Mouse (Mus musculus) c-Kit-negative CD71-positive TER-119-positive erythroid progenitor cells, embryonic 14.5 days (primary cell): ENCODE data around the gene Tmem161b.
A peak's percentile ranks its signal among the peaks of the same experiment; 100 is the strongest.
"Not testable (repeated sequence)": the region's sequence is repeated elsewhere in the genome, so short reads cannot be mapped to it uniquely, and the experiment has no call there.

Experiments used
- DNase-seq: peaks from one replicate; pipeline ENCODE4 v3.0.0-alpha.2; 2013; ENCODE audit warnings: low read depth, low spot score

Gene Tmem161b

DNA sequence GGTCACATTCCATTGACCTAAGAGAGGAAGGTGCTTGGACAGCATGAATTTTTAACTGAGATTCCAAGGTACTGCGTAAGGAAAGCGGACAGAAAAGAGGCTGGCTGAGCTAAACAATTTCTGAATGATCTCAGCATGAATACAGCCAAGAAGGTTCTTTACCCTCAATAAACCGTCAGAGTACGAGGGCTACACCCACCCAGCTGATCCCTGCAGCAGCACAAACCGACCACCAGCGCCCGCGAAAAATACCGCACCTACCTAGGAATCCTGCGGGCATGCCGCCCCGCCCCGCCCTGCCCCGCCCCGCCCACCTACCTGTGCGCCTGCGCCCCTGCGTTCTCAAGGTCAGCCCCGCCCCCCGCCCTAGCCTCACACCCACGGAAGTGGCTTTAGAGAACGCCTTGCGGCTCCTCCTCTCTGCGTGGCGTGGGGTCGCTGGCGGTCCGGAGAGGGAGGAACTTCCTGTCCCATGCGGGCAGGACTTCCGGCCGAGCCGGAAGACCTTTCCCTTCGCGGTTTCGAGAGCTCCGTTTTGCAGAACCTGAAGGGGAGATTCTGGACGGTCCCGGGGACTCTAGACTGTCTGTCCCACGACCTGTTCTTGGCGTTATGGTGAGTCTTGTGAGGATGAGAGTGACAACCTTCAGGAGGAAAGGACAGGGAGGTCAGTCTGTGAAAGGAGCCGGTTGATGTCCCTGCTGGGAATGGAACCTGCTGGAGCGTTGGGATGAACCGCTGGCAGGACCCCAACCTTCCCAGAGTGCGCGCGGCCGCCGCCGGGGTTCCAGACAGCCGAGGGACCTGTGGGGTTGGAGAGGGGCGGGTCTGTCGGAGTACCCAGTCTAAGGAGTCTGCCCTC is at the start of gene Tmem161b:
Gene Tmem161b, plus strand, starts transcription at position 477 of the 862 bp plus-strand sequence.
- DNase-seq = peak; percentile 54

DNA sequence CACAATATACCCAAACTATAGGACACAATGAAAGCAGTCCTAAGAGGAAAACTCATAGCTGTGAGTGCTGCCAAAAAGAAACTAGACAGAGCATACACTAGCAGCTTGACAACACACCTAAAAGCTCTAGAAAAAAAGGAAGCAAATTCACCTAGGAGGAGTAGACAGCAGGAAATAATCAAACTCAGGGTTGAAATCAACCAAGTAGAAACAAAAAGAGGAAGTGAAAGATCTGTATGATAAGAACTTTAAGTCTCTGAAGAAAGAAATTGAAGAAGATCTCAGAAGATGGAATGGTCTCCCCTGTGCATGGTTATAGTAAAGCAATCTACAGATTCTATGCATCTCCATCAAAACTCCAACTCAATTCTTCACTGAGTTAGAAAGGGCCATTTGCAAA is 36.3 kb upstream of the Tmem161b start:
- not testable (repeated sequence) for DNase-seq

DNA sequence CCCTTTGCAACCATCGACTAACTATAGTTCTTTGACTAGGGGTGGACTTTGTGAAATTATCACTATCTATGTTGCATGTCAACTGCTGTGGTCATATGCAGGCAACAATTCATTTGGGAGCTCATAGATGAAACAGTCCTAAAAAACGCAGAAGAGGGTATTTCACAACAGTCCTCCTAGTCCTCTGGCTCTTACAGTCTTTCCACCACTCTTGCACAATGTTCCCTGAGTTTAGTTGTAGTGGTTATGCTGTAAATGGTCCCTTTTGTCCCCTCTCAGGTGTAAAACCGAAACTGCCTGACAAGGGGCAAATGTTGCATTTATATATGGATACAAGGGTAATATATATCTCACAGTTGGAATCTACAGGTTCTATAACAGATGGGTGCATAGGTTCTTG is 29.4 kb upstream of the Tmem161b start:
- DNase-seq = no peak

DNA sequence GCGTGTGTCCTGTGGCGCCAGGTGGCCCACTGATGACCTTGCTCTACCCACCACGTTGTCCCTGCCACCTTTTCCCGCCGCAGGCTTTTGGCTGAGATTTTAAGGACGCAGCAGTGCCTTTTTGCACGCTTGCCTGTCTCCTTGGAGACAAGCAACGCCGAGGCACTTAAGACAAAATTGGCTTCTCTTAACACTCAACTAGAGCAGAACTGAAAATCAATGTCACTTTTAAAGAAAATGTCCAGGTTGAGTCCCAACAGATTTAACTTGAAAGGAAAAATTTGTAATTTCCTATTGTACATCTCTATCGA is 541 bp downstream of the Tmem161b start:
- no peak for DNase-seq

DNA sequence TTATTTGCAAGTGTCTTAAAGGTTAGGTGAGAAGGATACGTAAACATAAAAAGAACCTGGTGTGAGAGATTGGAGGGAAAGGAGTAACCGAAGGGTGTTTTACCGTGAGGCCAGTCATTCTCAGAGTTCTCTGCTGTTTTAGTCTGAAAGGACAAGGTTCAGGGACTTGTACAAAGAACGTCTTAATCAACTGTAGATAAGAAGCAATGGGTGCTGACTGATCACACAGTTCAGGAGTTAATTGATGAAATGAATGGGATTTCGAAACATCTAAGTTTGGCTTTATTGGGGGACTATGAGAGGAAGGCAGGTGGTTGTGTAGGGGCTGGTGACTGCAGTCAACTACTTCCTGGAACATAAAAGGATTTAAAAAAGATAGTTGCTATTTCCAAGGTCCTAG is 922 bp downstream of the Tmem161b start:
- no peak for DNase-seq

DNA sequence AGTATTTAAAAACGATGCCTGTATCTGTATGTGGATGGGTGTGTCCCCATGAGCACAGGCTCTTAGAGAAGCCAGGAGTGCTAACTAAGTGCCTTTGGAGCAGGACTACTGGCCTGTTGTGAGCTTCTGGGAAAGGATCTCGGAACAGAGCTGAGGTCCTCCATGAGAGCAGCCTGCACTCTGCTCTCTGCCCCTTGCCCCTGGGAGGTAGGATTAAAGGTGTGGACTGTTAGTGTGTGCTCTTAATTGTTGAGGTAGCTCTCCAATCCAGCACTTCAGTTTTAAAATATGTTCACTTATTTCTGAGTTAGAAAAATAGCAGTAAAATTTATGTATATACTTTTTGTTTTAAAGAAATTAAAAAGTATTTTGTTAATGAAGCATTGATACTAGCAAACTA is 11.9 kb downstream of the Tmem161b start:
- DNase-seq = no peak

DNA sequence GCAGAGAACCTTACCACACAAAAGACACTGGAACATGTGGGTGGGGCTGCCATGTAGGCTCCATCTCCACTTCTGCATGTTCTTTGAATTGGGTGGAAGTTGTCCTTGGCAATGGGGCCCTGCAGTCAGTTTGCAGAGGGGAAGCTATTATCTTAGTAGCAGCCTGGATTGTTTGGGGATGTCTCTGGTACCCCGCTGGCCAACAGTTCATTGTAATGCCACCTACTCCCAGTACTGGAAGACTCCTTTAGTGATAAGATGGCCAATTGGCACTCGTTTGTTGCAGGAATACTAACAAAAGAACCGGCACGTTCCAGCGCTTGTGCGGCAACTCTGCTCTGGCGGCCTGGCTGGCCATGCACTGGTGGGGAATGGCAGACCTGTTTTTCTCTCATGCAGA is 14.7 kb downstream of the Tmem161b start:
- DNase-seq = no peak

DNA sequence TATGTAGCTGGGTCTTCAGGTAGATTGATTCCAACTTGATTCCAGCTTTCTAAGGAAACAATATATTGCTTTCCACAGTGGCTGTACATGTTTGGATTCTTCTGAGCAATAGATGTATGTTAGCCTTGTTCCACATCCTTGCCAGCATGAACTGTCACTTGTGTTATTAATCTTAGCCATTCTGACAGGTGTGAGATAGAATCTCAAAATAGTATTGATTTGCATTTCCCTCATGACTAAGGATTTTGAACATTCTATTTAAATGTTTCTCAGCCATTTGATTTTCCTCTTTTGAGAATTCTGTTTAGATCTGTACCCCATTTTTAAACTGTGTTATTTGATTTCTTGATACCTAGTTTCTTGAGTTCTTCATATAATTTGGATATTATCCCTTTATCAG is 16.1 kb downstream of the Tmem161b start:
- no peak for DNase-seq

DNA sequence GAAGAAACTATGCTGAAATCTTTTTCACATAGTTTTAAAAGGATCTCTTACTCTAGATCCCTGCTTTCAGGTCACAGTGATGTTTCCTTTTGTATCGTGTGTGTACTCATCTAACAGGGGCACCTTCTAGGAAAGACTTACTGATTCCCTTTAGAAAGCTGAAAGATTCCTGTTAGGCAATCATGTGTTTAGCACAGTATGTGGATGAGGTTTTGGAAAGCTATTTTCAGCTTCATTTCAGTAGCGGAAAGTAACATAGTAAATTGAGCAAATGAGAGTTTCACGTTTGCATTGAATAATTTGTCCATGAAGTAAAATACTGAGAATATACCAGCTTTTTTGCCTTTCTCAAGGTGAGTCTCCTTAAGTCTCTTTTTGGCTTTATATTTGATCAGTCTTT is 26.0 kb downstream of the Tmem161b start:
- no peak for DNase-seq

DNA sequence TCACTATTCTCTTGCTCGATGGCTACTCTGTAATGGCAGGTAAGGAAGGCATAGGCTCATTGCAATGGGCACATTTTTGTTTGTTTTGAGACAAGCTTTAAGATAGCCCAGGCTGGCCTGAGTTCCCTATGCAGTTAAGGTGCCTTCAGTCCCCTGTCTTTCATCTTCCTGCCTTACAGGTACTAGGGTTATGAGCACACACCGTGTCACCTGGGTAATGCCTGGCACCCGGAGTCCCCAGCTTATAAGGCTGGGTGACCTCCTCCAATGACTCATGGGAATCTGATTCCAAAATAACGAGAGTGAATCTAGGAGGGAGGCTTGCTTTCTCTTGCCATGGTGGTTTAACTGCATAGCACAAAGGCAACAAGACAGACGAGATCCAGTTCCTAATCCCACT is 29.2 kb downstream of the Tmem161b start:
- no peak for DNase-seq

DNA sequence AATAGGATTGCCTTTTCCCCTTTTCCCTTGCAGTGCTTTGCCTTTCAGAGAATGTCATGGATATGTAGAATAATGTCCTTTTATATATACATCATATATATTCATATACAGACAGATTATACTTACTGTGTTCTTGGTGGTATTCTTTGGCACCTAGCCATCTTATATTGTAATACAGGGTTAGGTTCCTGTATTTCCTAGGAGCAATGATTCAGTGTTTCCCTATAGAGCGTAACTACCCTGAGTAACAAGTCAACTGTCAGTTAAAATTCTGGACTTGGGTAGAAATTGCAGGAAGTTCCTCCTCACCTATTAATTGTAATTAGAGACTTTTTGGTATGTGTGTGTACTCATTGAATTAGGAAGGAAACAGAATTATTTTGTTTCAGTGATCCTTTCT is 33.0 kb downstream of the Tmem161b start:
- DNase-seq = no peak

DNA sequence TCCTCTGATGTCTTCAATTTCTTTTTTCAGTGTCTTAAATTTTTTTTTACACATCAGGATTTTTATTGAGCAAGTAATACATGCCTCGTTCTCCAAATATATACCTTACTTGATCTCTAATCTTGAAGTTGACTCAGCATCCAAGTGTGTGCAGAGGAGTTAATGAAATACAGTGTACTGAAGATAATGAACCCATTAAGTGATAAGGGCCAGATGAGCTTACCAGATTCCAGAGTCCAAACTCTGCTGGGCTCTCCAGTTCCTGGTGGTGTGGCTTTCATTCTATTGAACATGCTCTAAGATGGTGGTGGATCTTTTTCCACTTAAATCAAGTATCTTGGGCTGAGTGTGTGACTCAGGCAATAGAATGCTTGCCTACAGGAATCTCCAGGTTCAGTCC is 42.3 kb downstream of the Tmem161b start:
- DNase-seq = not testable (repeated sequence)

DNA sequence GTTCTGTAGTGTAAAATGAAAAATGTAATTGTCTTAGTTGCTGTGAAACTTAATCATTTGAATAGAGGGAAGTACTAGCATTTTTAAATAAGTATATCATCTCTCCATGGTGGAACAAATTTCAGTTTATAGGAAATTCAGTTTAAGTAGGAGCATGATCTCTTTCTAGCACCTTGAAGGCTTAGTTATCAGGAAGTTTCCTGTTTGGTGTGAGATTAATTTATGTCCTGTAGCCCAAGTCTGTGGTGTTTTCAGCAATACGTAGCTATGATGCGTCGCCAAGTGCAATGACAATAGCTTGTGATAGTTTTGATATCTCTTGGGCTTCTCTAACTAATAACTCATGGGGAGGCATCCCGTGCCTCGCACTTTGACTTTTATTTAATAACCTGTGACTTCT is 54.1 kb downstream of the Tmem161b start:
- no peak for DNase-seq

DNA sequence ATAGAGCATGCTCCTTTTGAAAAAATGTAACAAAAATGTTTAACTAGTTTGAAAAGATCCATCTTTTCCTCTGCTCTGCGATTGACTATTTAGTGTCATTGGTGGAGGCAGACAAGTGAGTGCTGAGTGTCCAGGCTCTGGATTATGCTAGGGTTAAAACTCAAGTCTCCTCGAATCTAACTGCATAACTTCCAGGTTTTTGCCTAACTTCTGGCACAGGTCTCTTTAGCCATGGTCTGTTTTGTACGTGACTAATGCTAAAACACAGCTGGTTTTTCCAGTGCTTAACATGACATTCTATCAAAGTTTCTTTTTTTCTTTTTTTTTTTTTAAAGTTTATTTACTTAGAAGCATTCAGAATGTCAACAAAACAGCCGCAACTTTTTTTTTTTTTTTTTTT is 58.3 kb downstream of the Tmem161b start:
- DNase-seq = no peak

DNA sequence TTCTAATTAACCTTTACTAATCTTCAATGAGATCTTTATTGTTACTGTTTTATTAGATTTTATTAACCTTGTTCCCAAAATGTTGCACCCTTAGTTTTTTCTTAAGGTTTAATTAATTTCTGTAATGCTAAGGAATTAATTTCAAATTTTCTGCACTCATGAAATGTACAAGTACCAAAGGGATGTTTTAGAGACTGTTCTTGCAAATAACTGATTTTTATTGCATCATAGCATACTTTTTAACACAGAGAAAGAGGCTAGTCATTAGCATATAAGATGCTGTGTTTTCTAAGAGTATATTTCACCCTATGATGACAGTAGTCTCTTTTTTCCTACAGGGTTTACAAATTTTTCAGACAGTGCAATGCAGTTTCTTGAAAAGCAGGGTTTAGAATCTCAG is 60.9 kb downstream of the Tmem161b start:
- DNase-seq = no peak

DNA sequence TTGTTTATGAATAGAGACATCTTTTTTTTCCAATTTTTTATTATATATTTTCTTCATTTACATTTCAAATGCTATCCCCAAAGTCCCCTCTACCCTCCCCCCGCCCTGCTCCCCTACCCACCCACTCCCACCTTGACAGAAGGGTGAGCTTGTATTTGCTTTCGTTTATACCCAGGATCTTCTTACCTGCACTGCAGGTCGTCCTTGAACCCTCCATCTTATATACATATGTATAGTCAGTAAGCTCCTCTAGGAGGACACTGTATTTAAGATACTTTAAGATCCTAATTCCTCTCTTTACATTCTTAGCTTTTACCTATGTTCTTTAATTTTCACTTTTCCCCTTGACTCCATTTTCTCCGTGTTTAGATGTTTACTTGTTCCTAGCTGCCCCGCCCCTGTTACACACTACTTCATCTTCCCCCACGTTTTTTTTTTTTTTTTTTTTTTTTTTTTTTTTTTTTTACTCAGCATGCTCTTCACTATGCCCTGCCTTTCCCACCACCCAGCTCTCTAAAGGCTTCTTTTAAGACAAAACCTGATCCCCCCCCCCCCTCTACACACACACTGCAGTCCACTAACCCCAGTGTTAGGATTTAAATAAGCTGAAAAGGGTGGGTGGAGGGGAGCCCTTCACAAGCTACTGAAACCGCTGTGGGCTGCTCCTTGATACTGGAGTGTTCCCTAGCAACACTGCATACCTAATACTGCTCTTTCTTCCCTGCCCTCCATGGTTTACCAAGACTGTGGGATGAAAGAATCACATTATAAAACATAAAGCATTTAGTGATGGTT is 62.9 kb downstream of the Tmem161b start:
- DNase-seq = no peak

DNA sequence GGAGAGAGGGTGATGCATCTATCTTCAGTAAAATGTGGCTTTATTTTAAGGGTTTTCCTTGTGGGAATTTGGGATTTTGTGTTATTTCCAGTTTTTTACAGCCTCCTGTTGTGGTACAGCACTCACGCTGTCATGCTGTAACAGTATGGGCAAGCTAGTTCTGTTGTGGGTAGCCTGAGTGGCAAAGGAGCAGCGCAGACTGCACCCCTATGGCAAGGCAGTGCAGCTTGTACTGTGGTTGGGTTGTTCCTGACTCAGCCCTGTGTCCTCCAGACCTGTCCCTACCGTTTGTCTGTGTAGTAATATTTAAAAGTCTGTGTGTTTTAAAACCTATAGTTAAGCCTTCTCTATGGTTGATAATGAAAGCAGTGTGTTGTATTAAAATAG is 63.5 kb downstream of the Tmem161b start:
- no peak for DNase-seq

DNA sequence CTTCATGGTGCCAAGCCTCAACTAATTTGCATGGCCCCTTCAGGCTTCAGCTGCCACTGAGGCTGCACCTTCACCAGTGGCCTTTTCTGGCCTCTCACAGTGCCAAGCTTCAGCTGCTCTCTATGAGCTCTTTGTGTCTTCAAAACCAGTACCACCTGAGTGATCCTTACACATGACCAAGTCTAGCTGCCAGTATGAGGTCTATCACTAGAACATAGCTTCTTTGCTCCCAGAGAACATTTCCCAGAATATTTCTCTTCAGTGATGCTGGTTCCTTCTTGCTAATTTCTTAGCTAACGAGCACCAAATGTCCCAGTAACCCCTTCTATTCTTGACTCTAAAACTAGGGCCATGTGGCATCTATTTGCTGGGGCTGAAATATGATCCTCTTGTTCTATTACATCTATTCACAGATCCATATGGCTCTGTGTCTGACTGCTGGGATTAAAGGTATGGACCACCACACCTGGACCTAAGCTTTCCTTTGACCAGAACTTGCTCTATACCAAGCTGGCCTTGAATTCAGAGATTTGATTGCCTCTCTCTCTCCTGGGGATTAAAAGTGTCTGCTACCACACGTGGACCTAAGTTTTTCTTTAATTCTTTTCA is 77.5 kb downstream of the Tmem161b start:
- DNase-seq = no peak

DNA sequence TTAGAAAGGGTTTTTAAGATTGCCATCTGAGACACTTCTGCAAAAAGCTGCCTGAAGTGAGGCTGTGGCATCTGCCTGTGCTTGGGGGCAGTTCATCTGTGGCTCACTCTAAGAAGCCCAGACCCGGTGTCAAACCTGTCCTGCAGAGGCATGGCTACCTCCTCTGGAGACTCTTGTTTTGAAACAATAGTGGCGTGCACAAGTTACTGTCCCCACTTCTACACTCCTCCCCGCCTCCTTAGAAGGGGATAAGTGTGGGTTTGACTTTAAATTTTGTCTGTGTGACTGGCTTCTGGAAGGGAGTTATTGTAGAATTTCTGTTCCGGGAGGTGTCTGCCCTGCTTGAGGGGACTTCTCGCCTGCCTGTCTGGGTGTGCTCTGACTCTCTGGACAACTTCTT is 121.2 kb downstream of the Tmem161b start:
- no peak for DNase-seq

DNA sequence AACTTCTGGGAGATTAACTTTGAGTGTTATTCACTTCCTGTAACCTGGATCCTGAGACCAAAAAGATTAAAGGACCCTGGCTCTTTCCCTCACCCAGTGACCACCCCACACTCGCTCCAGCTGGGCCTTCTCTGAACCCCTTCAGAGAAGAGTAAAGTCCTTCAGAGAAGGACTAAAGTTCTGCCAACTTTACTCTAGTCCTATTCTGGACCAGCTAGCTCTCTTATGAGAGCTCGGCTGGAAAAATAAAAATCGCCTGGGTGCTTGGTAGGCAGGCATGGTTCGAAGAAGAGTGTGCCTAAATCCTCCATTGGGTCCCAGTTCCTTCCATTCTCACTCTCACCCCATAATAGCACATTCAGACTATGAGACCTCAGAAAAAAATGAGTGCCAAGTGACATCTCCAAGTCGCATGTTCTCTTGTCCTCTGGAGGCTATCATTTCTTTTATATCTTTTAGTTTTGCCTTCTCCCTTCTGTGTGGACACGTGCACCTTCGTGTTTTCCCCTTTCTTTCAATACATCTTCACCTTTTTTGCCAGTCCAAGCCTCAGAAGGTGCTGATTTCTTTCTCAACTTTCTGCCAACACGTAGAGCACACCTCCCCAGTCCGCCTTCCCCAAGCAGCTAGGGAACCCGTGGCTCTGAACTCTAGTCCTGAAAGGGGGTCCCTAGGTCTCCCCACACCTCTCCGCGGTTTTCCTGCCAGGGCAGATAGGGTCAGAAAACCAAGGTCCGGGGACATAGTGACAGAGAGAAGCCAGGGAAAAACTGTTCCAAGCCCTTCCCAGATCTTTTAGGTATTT is 121.8 kb downstream of the Tmem161b start:
- DNase-seq = no peak

DNA sequence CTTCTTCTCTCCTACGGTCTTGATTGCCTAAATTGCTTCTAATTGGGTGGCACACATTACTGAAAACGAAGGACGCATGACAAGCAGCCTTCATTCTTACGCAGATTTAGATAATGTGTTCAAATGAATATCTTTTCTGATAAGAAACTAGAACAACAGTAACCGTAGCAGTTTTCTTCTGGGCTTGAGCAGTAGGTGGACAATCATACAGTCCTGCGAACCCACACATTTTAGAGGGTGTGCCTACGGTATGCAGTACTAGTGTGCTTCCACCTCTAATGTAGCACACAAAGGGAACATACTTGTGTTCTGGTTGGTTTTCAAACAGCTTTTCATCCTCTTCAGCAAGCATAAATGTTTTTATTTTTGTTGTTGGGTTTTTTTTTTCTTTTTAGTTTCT is 122.6 kb downstream of the Tmem161b start:
- DNase-seq = no peak

DNA sequence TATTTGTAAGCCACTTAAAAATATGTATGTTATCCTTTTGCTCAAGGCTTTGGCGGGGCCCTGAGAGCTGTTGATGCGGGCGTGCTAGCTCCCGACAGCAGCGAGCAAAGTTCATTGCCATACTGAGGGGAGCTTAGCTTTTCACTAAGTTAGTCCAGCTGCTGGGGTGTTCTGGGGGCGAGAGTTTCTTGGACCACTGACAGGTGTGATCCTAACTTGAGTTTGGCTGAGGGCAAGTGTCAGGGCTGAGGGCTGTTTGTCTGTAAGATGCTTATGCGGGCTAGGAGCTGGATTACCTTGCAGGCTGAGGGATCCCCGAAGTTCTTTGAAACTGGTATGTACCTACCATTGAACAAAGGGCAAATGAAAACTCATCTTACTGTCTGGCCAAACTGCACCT is 123.0 kb downstream of the Tmem161b start:
- DNase-seq = no peak
